Mouse (Mus musculus) brain, adult 2 months (tissue): Measurements from ENCODE around the gene Asprv1.
A peak's percentile ranks its signal among the peaks of the same experiment; 100 is the strongest.

Source experiments
- DNase-seq: peaks from one replicate; pipeline ENCODE4 v3.0.0; 2011; ENCODE audit warnings: low read depth, low spot score

The Asprv1 gene

GRCm38 (mm10) chr6:86665560-86666307 is 37.8 kb downstream of the Asprv1 start:
- DNase-seq = no peak

DNA sequence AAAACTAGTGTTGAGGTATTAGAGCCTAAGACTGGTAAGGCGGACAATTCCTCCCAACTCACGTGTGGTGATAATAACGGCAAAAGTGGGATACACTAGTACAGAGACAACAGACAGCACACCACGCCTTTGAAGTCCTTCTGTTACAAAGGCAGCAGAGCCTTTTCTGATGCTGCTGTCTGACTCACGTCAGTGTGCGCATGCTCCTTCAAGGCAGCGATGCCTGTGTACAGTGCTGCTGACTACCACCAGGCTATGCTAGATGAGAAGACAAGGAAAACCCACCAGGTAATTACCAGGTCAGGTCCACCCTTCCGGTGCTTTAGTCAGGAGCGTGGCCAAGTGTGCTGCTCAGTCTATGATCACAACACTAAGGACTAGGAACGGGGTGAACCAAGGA is 39.1 kb downstream of the Asprv1 start:
- DNase-seq = no peak

- DNase-seq = no peak
Observed at GRCm38 (mm10) chr6:86668580-86669239, 40.7 kb downstream of the Asprv1 start, which contains the start of gene Mxd1. TSS of gene Mxd1 (minus strand) at chr6:86669161.

- DNase-seq = peak; percentile 100
Observed at GRCm38 (mm10) chr6:86669240-86669727, 41.3 kb downstream of the Asprv1 start.

- peak; percentile 94 for DNase-seq
Observed at GRCm38 (mm10) chr6:86670873-86671272, 42.9 kb downstream of the Asprv1 start.

DNA sequence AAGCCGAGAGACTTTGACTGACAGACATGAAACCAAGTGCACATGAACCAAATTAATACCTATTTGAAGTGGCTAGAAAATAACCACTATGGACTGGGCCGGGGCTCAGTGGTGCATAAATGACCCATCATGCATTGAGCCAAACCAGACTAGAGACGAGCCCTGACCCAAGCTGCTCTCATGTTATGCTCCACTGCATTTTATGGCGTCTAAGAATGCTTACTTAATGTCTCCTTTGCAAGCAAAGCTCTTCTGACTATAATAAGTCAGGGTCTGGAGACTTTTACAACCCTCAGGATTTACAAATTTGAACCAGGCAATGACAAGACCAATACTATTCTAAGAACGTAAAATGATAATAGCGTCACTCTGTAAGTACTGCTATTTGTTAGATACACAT is 50.4 kb downstream of the Asprv1 start:
- DNase-seq = no peak
